Mouse (Mus musculus): ENCODE measurements around the gene Arhgef38.

DNA sequence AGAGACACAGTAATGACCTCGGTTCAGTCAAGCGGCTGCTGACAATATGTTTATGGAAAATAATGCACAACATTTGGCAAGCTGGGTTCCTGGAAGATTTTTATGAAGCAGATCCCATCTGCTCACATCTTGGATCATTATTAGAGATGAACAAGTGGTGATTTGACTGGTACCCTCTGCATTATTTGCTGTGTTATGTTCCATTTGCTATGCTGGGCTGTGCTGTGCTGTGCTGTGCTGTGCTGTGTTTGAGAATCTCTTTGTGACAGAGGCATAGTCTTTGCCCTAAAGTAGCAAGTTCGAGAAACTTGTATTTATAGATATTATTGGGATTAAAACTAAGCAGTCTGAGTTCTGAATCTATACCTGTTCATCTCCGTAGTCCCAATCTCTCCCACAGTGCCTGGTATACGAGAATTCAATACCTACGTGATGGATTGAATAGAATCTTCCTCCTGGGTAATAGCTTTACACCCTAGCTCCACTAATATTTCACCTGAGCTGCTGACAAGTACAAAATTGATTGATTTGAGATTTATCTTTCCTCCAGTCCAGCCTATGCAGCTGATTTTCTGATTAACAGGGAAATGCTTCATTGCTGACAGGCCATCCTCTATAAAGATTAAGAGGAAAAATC is 90.1 kb downstream of the Arhgef38 start:
- TF ChIP-seq CTCF (IDR thresholded peaks at IDR 0.05; ENCODE audit: insufficient read depth, low read length) (no peak), POLR2A (IDR thresholded peaks at IDR 0.05; ENCODE audit: borderline replicate concordance, extremely low read depth, low read depth, low read length) (no peak)
